Mouse (Mus musculus): Measurements from ENCODE around the gene Csnk1g1. TPM values are rescaled to one million over a fixed set of nuclear protein-coding genes. Genes with fewer than 3 reads are reported as not detected.

Csnk1g1 gene
- total RNA-seq, 2 experiments from 2014 or later: 15.3 to 18.6 TPM

Other genes starting within 250 kb of the Csnk1g1 start
- gene Oaz2, start 240.9 kb upstream of the Csnk1g1 start, total RNA-seq (2021): 100 to 1,000 TPM; 269 to 276 TPM
- gene Zfp609, start 81.4 kb upstream of the Csnk1g1 start, total RNA-seq (2021): 10 to 100 TPM; 34.4 to 36.7 TPM
- 10 to 100 TPM; 12.4 to 12.6 TPM for gene Pclaf, start 18.7 kb upstream of the Csnk1g1 start, total RNA-seq (2021)
- gene Trip4, start 130 bp upstream of the Csnk1g1 start, total RNA-seq (2021): 10 to 100 TPM; 21.1 to 21.4 TPM
- 100 to 1,000 TPM; 262 to 272 TPM for gene Ppib, start 151.3 kb downstream of the Csnk1g1 start, total RNA-seq (2021)
- gene Snx22, start 160.8 kb downstream of the Csnk1g1 start, total RNA-seq (2021): 1 to 10 TPM in 1 of 2 experiments, under 1 TPM in 1; 0.81 to 1.1 TPM
- gene Snx1, start 217.7 kb downstream of the Csnk1g1 start, total RNA-seq (2021): 10 to 100 TPM; 38.5 to 41.3 TPM
- gene Ciao2a, start 217.7 kb downstream of the Csnk1g1 start, total RNA-seq (2021): 10 to 100 TPM; 84.0 to 85.4 TPM
- gene Dapk2, start 249.3 kb downstream of the Csnk1g1 start, total RNA-seq (2021): 1 to 10 TPM; 5.1 to 5.3 TPM

Data from heart, postnatal 10 days (tissue).